Mouse (Mus musculus) effector memory CD4-positive, alpha-beta T cell, adult 7 months (primary cell): ENCODE measurements around the gene 9230112D13Rik. TPM values are rescaled to one million over a fixed set of nuclear protein-coding genes. Genes with fewer than 3 reads are reported as not detected.

Source experiments
- polyA plus RNA-seq: library from polyadenylated mRNA; unstranded; fragments of 100-300 nt; shearing (Covaris generic); gene quantifications from one replicate; pipeline ENCODE4 v1.2.1, GENCODE M21; 2017

9230112D13Rik gene
- polyA plus RNA-seq, result not detected

GRCm38 (mm10) chr14:34522701-34523100 is at the start of gene 9230112D13Rik:
Gene 9230112D13Rik, minus strand, starts transcription at chr14:34522801.

GRCm38 (mm10) chr14:34503325-34503647 is 19.3 kb downstream of the 9230112D13Rik start, which contains the start of gene Bmpr1a:
Gene Bmpr1a, minus strand, starts transcription at chr14:34503341.

Other genes starting within 250 kb of the 9230112D13Rik start
- 22.7 TPM for gene Shld2, start 212.3 kb downstream of the 9230112D13Rik start, polyA plus RNA-seq
- 119 TPM for gene Glud1, start 212.1 kb downstream of the 9230112D13Rik start, polyA plus RNA-seq
- gene Fam25c, start 167.4 kb downstream of the 9230112D13Rik start, polyA plus RNA-seq, result not detected
- not detected for gene Sncg, start 148.0 kb downstream of the 9230112D13Rik start, polyA plus RNA-seq
- gene Mmrn2, start 147.3 kb downstream of the 9230112D13Rik start, polyA plus RNA-seq, result not detected
- gene Bmpr1a, start 19.5 kb downstream of the 9230112D13Rik start, polyA plus RNA-seq, result 3.0 TPM
- not detected for gene Ldb3, start 65.9 kb upstream of the 9230112D13Rik start, polyA plus RNA-seq
- 0.49 TPM for gene Opn4, start 77.3 kb upstream of the 9230112D13Rik start, polyA plus RNA-seq
- gene Wapl, start 151.1 kb upstream of the 9230112D13Rik start, polyA plus RNA-seq, result 112 TPM